Mouse (Mus musculus): ENCODE measurements around the gene Dlx6. TPM values are rescaled to one million over a fixed set of nuclear protein-coding genes. Genes with fewer than 3 reads are reported as not detected.

Gene Dlx6
- polyA plus RNA-seq, 1 experiment from 2014 or later, result not detected

DNA sequence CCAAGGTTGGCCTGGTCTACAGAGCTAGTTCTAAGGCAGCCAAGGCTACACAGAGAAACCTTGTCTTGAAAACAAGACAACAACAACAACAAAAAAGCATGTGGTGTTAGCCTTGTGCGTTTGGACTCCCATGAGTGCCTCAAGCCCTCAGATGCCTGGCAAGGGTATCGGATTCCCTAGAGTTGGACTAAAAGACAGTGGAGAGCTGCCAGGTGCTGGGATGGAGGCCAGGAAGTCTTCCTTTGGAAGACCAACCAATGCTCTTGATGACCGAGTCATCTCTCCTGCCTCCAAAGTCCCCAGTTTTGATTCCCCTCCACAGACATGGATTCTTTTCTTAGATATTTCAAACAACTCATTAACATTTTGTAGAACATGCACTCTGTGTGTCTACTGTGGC lies 29.8 kb upstream of the Dlx6 start:
- Histone ChIP-seq H3K9ac (no peak overlapping the region), H3K9me3 (ENCODE audit: low read depth, low read length) (no peaks in the 10 kb centered on the region), H3K27ac (ENCODE audit: low read depth) (no peak overlapping the region), H3K4me2 (no peak overlapping the region), H3K4me1 (ENCODE audit: insufficient read depth) (no peaks in the 10 kb centered on the region), H3K36me3 (ENCODE audit: insufficient read depth) (no peaks in the 10 kb centered on the region), H3K27me3 (ENCODE audit: insufficient read depth, low read length) (no peaks in the 10 kb centered on the region), H3K4me3 (ENCODE audit: low read depth, low read length) (no peak overlapping the region)
- ATAC-seq (ENCODE audit: insufficient read depth), result no peak
- DNase-seq, result no peak
- WGBS, result 91% methylated on average over 3 of the region's 3 CpGs
- TF ChIP-seq CTCF (IDR thresholded peaks at IDR 0.05; ENCODE audit: low read depth), result no peak

- ATAC-seq (ENCODE audit: insufficient read depth) (no peak), DNase-seq (no peak)
- WGBS, result 12% methylated on average over 4 of the region's 4 CpGs
- no peak overlapping the region for H3K27ac ChIP-seq (ENCODE audit: low read depth)
- peaks cover 71% of the 10 kb centered on the region for H3K27me3 ChIP-seq (ENCODE audit: insufficient read depth, low read length)
- no peaks in the 10 kb centered on the region for H3K4me1 ChIP-seq (ENCODE audit: insufficient read depth)
- no peaks in the 10 kb centered on the region for H3K9me3 ChIP-seq (ENCODE audit: low read depth, low read length)
- H3K36me3 ChIP-seq (ENCODE audit: insufficient read depth), result no peaks in the 10 kb centered on the region
- no peak overlapping the region for H3K4me3 ChIP-seq (ENCODE audit: low read depth, low read length)
- no peak overlapping the region for H3K4me2 ChIP-seq
- no peak overlapping the region for H3K9ac ChIP-seq
- no peak for TF ChIP-seq CTCF (IDR thresholded peaks at IDR 0.05; ENCODE audit: low read depth)
Measured at GRCm38 (mm10) chr6:6848541-6848940, 14.6 kb upstream of the Dlx6 start.

- ATAC-seq (ENCODE audit: insufficient read depth) (no peak), DNase-seq (no peak)
- Histone ChIP-seq H3K27ac (ENCODE audit: low read depth) (no peak overlapping the region), H3K36me3 (ENCODE audit: insufficient read depth) (no peaks in the 10 kb centered on the region), H3K4me1 (ENCODE audit: insufficient read depth) (no peaks in the 10 kb centered on the region), H3K4me2 (no peak overlapping the region), H3K9me3 (ENCODE audit: low read depth, low read length) (no peaks in the 10 kb centered on the region), H3K9ac (no peak overlapping the region), H3K27me3 (ENCODE audit: insufficient read depth, low read length) (peaks cover 83% of the 10 kb centered on the region), H3K4me3 (ENCODE audit: low read depth, low read length) (no peak overlapping the region)
- TF ChIP-seq CTCF (IDR thresholded peaks at IDR 0.05; ENCODE audit: low read depth), result no peak
- WGBS, result 2% methylated on average over 12 of the region's 12 CpGs
Measured at GRCm38 (mm10) chr6:6849744-6850143, 13.4 kb upstream of the Dlx6 start.

DNA sequence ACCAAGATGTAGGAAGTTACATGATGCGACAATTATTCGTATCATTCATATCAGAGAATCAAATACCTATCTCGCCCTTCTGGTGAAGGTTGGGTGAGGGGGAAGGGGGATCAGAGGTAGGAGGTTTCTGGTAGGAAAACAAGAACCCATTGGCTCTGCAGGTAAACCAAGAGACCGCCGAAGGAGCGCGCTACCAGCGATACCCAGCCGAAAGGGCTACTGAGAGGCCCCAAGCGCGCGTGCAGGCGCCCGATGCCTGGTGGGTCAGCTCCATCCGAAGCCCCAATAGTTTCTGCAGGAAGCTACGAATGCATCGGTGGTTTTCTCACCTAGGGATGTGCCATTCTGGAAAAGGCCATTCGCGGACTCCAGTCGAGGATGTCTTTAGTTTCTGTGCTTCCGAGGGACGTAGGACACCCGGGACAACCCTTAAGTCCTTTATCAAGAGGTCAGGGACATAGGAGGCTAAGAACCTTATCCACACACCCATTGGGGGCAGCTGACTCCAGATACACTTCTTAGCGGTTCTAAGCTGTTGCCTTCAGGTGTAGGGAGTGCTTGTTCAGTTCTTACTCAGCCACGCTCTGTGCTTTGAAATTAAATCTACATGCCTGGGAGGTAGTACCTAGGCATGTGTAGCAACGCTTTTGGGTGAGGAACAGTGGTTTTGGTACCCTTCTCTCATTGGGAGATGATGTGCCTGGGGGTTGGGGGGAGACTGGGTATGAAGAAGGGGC lies 12.6 kb upstream of the Dlx6 start:
- no peak for TF ChIP-seq CTCF (IDR thresholded peaks at IDR 0.05; ENCODE audit: low read depth)
- no peaks in the 10 kb centered on the region for H3K9me3 ChIP-seq (ENCODE audit: low read depth, low read length)
- no peaks in the 10 kb centered on the region for H3K4me1 ChIP-seq (ENCODE audit: insufficient read depth)
- no peak overlapping the region for H3K4me2 ChIP-seq
- H3K4me3 ChIP-seq (ENCODE audit: low read depth, low read length), result no peak overlapping the region
- ATAC-seq (ENCODE audit: insufficient read depth) (no peak), DNase-seq (no peak)
- H3K27ac ChIP-seq (ENCODE audit: low read depth), result no peak overlapping the region
- no peaks in the 10 kb centered on the region for H3K36me3 ChIP-seq (ENCODE audit: insufficient read depth)
- 2% methylated on average over 26 of the region's 26 CpGs for WGBS
- peaks cover 87% of the 10 kb centered on the region for H3K27me3 ChIP-seq (ENCODE audit: insufficient read depth, low read length)
- H3K9ac ChIP-seq, result no peak overlapping the region

GRCm38 (mm10) chr6:6851166-6851565 lies 12.0 kb upstream of the Dlx6 start:
- no peak for DNase-seq

GRCm38 (mm10) chr6:6852944-6853343 lies 10.2 kb upstream of the Dlx6 start:
- Histone ChIP-seq H3K27ac (ENCODE audit: low read depth) (no peak overlapping the region), H3K4me1 (ENCODE audit: insufficient read depth) (no peaks in the 10 kb centered on the region), H3K9ac (no peak overlapping the region), H3K9me3 (ENCODE audit: low read depth, low read length) (no peaks in the 10 kb centered on the region), H3K4me2 (no peak overlapping the region), H3K27me3 (ENCODE audit: insufficient read depth, low read length) (peaks cover 98% of the 10 kb centered on the region), H3K4me3 (ENCODE audit: low read depth, low read length) (no peak overlapping the region), H3K36me3 (ENCODE audit: insufficient read depth) (no peaks in the 10 kb centered on the region)
- DNase-seq (no peak), ATAC-seq (ENCODE audit: insufficient read depth) (no peak)
- 9% methylated on average over 3 of the region's 3 CpGs for WGBS
- TF ChIP-seq CTCF (IDR thresholded peaks at IDR 0.05; ENCODE audit: low read depth), result no peak

More at GRCm38 (mm10) chr6:6851166-6851565, 12.0 kb upstream of the Dlx6 start:
- Histone ChIP-seq H3K36me3 (ENCODE audit: insufficient read depth) (no peaks in the 10 kb centered on the region), H3K27ac (ENCODE audit: low read depth) (no peak overlapping the region), H3K9ac (no peak overlapping the region), H3K4me2 (no peak overlapping the region), H3K27me3 (ENCODE audit: insufficient read depth, low read length) (peaks cover 92% of the 10 kb centered on the region), H3K9me3 (ENCODE audit: low read depth, low read length) (no peaks in the 10 kb centered on the region), H3K4me1 (ENCODE audit: insufficient read depth) (no peaks in the 10 kb centered on the region), H3K4me3 (ENCODE audit: low read depth, low read length) (no peak overlapping the region)
- 3% methylated on average over 10 of the region's 10 CpGs for WGBS
- no peak for TF ChIP-seq CTCF (IDR thresholded peaks at IDR 0.05; ENCODE audit: low read depth)
- no peak for ATAC-seq (ENCODE audit: insufficient read depth)

DNA sequence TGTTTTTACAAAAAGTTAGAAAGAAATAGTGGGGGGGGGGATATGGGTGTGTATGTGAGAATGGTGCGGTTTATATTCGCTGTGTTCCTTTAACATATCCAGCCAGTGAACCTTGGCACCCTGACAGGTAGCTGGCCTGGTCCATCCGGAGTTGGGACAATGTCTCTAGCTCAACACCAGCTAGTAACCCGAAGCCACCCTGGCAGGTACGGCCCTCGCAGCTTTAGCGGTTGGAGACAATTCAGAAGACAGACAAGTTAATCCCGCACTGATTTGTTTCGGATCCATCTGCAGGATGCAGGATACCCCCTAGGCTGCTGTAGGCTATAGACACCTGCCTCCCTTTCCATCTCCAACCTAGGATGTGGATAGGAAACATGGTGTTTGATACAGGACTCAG lies 9.0 kb upstream of the Dlx6 start:
- Histone ChIP-seq H3K4me2 (no peak overlapping the region), H3K9me3 (ENCODE audit: low read depth, low read length) (no peaks in the 10 kb centered on the region), H3K36me3 (ENCODE audit: insufficient read depth) (no peaks in the 10 kb centered on the region), H3K4me1 (ENCODE audit: insufficient read depth) (no peaks in the 10 kb centered on the region), H3K4me3 (ENCODE audit: low read depth, low read length) (no peak overlapping the region), H3K27ac (ENCODE audit: low read depth) (no peak overlapping the region), H3K9ac (no peak overlapping the region), H3K27me3 (ENCODE audit: insufficient read depth, low read length) (peaks cover 99% of the 10 kb centered on the region)
- DNase-seq (no peak), ATAC-seq (ENCODE audit: insufficient read depth) (no peak)
- no peak for TF ChIP-seq CTCF (IDR thresholded peaks at IDR 0.05; ENCODE audit: low read depth)
- WGBS, result under 1% methylated on average over 9 of the region's 9 CpGs

All from lung, embryonic 14.5 days (tissue).